Mouse (Mus musculus) bone marrow, adult 2 months (tissue): ENCODE results near the gene Cnksr3.

ENCODE experiments used
- CTCF ChIP-seq: fragments of 200-500 bp; IDR thresholded peaks from 2 replicates; pipeline ENCODE4 v1.5.1; 2011; ENCODE audit warnings: low read length, control low read depth; ENCODE audit not compliant: control insufficient read depth, insufficient read depth
- POLR2A ChIP-seq: fragments of 200-500 bp; IDR thresholded peaks from 2 replicates; pipeline ENCODE4 v1.6.1; 2011; ENCODE audit warnings: low read depth, mild to moderate bottlenecking, control low read depth, low read length, borderline replicate concordance; ENCODE audit not compliant: control insufficient read depth

GRCm38 (mm10) chr10:7209691-7210455 is 2.2 kb downstream of the Cnksr3 start:
- TF ChIP-seq POLR2A (no peak), CTCF (no peak)
